Mouse (Mus musculus): ENCODE data around the gene Fignl2.

DNA sequence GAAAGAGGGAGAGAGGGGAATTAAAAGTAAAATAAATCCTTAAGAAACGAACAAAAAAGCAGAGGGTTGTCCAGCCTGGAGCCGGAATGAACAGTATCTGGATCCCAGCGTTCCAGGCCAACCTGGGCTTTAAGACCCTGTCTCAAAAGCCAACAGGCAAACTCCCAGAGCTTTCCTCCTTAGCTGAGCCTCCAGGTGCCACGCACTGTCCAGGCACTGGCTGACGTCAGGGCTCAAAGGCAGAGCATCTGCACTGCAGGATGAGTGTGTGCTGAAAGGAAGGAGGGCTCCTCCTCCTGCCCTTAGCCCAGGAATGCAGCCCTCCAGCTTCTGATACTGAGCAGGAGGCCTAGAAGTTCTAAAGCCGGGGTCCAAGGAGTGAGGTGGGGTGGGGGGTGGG lies 15.6 kb upstream of the Fignl2 start:
- TF ChIP-seq CTCF (IDR thresholded peaks at IDR 0.05; ENCODE audit: low read depth) = no peak
- TF ChIP-seq EP300 (IDR thresholded peaks at IDR 0.05; ENCODE audit: low read depth) = no peak

Data from liver, embryonic 14.5 days (tissue).